Mouse (Mus musculus): ENCODE measurements at regions not wholly inside any gene's neighbourhood (a gene's known extent, or its start where the extent isn't known, plus 50 kb on each side); places are given as distances from the start of the nearest gene placed in this dataset.

DNA sequence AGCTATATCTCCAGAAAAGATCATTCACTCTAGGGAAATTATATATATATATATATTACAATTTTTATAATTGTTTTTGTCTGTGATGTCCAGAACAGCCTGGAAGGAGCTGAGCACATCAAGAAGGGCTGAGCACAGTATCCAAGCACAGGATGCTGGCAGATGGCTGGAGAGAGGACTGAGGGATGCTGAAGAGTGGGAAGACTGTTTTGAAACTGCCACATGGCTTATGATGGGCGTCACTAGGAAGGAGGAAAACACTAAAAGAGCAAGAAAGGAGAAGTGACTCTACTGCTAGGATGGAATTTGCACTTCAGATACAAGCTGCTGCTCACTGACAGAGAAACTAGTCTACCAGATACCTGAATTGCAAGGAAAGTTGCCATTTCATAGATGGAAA is 50.4 kb upstream of the Atg10 start:
- DNase-seq, result no peak

GRCm38 (mm10) chr13:91274615-91275014 is 50.8 kb upstream of the Atg10 start:
- no peak for DNase-seq

GRCm38 (mm10) chr13:91279487-91279886 is 55.7 kb upstream of the Atg10 start:
- no peak for DNase-seq

DNA sequence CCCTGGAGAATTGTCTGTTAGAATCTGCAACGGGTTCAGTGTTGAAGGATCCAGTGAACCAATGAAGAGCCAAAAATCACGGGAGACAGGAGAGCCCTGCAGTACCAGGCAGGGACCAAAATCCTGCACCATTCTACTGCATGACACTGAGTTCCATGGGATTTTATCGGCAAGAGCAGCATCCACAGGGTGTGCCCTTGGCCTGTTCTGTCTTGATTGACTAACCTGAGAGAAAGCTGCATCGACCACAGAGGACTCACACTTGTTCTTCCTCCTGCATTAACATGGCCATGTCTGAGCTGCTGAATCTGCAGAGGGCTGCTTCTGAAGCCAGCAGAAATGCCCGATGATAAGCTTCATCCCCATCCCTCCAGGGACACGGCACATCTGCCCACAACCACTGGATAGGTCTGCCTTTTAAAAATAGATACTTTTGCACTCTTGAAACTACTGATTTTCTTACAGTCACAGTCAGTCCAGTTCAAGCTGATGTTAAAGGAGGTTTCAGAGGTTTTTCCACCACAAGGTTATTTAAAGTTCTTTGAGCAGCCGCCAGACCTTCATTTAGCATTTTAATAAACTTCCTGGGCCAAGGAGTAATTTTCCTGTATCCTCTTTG is 71.9 kb upstream of the Atg10 start:
- DNase-seq, result no peak

DNA sequence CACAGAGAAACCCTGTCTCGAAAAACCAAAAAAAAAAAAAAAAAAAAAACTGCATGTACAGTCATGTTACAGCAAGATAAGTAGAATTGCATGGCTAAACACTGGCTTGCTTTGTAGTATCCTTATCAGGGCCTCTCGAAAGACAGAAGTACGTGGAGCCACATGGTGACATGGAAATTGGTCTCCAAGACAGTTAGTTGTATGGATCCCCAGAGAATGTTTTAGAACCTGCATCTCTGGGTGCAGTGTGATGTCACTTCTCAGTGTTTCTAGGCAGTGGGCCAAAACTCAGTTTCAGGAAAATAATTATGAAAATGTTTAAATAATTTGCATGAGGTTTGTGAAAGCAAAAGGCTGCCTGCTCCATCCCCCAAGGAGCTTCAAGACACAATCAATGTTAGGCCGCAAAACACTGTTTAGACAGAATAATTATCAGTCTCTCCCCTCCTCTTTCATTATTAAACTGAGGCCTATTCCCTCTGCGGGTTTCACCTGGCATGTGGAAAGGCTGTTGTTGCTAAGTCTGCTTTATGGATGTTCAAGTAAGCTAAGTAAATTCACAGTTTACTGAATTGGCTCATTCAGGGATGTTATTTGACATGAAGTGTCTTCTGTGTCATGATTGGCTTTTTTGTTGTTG is 72.9 kb upstream of the Atg10 start:
- no peak for DNase-seq

GRCm38 (mm10) chr13:91301849-91302248 is 78.1 kb upstream of the Atg10 start:
- no peak for DNase-seq

GRCm38 (mm10) chr13:91305697-91306405 is 82.1 kb upstream of the Atg10 start:
- DNase-seq, result no peak

DNA sequence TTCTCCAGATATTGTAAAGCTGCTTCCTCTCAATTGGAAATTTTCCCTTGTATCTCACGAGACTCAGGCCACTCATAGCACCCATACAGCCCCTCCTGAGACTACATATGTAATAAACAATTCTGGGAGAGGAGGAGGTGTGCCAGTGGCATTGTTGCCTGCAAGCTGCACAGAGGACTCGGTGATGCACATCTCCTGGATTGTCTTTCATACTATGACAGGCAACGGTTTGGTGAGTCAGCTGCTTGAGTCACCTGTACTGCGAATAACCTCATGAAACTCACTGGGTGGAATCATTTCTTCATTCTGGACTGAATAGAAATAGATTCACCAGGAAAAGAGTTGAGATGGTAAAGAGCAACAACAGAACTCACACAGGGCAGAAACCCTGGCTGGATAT is 82.8 kb upstream of the Atg10 start:
- no peak for DNase-seq

- no peak for DNase-seq
Measured at GRCm38 (mm10) chr13:91312905-91313571, 89.3 kb upstream of the Atg10 start.

- DNase-seq, result no peak
Measured at GRCm38 (mm10) chr13:91322331-91322730, 98.6 kb upstream of the Atg10 start.

- DNase-seq, result no peak
Measured at GRCm38 (mm10) chr13:91326834-91327233, 103.1 kb upstream of the Atg10 start.

- DNase-seq, result no peak
Measured at GRCm38 (mm10) chr13:91334283-91334682, 110.5 kb upstream of the Atg10 start.

GRCm38 (mm10) chr13:91344139-91344538 is 115.9 kb upstream of the Ssbp2 start:
- DNase-seq, result no peak

DNA sequence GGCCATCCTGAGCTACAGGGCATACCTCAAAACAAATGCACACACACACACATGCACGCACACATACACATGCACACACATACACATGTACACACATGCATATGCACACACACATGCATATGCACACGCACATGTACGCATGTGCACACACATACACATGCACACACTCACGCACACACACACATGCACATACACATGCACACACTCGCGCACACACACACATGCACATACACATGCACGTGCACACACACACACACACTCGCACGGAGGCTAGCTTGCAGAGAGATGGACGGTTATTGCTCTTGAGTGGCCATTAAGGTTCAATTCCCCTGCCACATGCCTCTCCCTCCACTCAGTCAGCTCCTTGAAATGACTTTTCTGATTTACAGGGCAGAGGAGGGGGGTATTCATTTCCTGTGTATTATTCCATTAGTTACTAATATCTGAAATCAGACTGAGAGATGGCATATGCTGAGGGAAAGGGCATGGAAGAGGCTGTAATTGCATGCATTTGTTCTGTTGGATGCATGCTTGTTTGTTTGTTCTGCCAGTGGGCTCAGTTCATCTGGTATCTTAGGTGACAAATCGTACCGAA is 111.5 kb upstream of the Ssbp2 start:
- no peak for DNase-seq

- no peak for DNase-seq
Measured at GRCm38 (mm10) chr13:91352311-91352710, 107.8 kb upstream of the Ssbp2 start.

GRCm38 (mm10) chr13:91356516-91356915 is 103.6 kb upstream of the Ssbp2 start:
- no peak for DNase-seq

DNA sequence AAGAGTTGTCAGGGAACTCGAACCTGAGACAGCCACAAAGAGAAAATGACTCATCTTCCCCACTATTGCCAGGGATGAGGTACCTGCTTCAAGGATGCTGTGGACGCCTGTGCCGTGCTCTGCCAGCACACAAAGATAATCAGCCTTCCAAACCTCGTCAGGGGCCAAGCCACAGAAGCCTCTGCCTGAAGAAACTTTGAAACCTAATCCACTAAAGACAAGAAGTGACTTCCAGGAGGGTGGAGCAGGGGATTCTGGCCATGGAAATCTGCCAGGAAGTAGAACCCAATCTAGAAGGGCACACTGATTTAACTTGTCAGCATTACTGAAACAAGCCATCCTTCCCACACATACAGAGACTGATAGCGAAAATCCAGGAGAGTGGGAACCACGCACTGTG is 100.0 kb upstream of the Ssbp2 start:
- DNase-seq, result no peak

- DNase-seq, result peak; percentile 98
Measured at GRCm38 (mm10) chr13:91365270-91365952, 94.7 kb upstream of the Ssbp2 start.

DNA sequence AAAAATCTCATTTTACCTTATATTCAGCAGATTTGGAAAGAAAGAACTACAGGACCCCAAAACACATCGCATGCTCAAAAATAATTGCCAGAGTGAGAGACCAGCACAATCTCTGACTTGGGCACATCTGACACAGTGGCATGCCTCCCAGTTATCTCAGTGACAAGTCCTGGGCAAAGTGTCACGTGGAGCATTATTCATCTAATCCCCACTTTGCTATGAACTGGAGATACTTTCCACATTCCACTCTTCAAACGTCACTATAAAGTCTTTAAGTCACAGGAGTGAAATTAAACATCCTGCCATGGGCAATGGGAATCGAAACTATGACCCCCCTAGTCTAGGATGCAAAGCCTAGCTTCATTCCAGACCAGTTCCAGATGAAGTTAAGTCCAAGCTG is 93.5 kb upstream of the Ssbp2 start:
- DNase-seq, result no peak

DNA sequence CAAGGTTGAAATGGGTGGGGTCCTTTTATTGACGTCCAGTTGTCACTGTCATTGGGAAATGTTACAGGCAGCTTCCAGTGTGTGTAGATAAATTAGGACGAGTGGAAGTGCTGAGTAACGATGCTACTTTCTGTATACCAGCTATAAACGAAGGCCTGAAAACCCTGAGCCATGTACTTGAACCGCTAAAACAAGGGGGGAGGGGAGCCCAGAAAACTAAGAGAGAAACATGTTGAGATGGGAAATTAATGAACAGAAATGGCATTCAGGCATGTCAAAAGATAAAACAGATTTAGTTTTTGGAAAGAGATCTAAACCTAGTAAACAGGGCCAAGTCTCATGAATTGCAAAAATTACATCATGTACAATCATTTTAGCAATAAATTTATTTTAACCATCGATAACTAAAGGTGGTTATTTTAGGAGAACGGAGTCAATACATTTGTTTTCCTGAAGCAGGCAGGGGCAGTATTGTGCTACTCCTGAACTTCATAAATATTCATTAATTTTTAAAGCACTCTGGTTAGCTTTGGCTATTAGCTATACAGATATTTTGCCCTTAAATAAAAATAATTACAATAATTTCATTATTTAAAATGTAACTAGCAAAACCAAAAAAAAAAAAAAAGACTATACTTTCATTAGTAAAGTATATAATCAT is 92.1 kb upstream of the Ssbp2 start:
- DNase-seq, result no peak

- no peak for DNase-seq
Measured at GRCm38 (mm10) chr13:91368664-91369063, 91.4 kb upstream of the Ssbp2 start.

- DNase-seq, result no peak
Measured at GRCm38 (mm10) chr13:91370021-91370420, 90.1 kb upstream of the Ssbp2 start.

Measured in cerebellum, adult 11-12 months (tissue).